Mouse (Mus musculus) urinary bladder, postnatal 36 days (tissue): ENCODE measurements at regions not wholly inside any gene's neighbourhood (a gene's known extent, or its start where the extent isn't known, plus 50 kb on each side); places are given as distances from the start of the nearest gene placed in this dataset.

ENCODE experiments used
- DNase-seq, 2 experiments: peaks; one replicate each; pipeline ENCODE4 v3.0.0; 2022; ENCODE audit warnings: low spot score in 2 of 2, mixed read lengths in 1 of 2

- no peak for DNase-seq
These were observed 59.1 kb upstream of the Cdc42ep3 start for GRCm38 (mm10) chr17:79414006-79414405.

- no peak for DNase-seq
These were observed 63.1 kb upstream of the Cdc42ep3 start for GRCm38 (mm10) chr17:79417953-79418352.

- DNase-seq = no peak
These were observed 66.7 kb upstream of the Cdc42ep3 start for GRCm38 (mm10) chr17:79421618-79422017.

- no peak for DNase-seq
These were observed 84.3 kb upstream of the Cdc42ep3 start for GRCm38 (mm10) chr17:79439182-79439581.

- DNase-seq = peak; percentile 33 to 72
These were observed 87.7 kb upstream of the Cdc42ep3 start for GRCm38 (mm10) chr17:79442507-79443115.

GRCm38 (mm10) chr17:79447170-79447569, 92.3 kb upstream of the Cdc42ep3 start:
- DNase-seq = no peak

GRCm38 (mm10) chr17:79451141-79451860, 96.4 kb upstream of the Cdc42ep3 start:
- no peak for DNase-seq

GRCm38 (mm10) chr17:79453825-79454224, 98.9 kb upstream of the Cdc42ep3 start:
- DNase-seq = no peak

GRCm38 (mm10) chr17:79454526-79454925, 99.6 kb upstream of the Cdc42ep3 start:
- DNase-seq = no peak

GRCm38 (mm10) chr17:79455229-79455628, 100.3 kb upstream of the Cdc42ep3 start:
- no peak for DNase-seq

GRCm38 (mm10) chr17:79457636-79458035, 102.7 kb upstream of the Cdc42ep3 start:
- no peak for DNase-seq

GRCm38 (mm10) chr17:79461681-79462091, 106.8 kb upstream of the Cdc42ep3 start:
- DNase-seq = no peak

- DNase-seq = no peak
These were observed 108.3 kb upstream of the Cdc42ep3 start for GRCm38 (mm10) chr17:79463074-79463694.

- no peak for DNase-seq
These were observed 110.8 kb upstream of the Cdc42ep3 start for GRCm38 (mm10) chr17:79465666-79466065.

- no peak for DNase-seq
These were observed 116.7 kb upstream of the Cdc42ep3 start for GRCm38 (mm10) chr17:79471639-79472038.

GRCm38 (mm10) chr17:79472106-79472995, 117.5 kb upstream of the Cdc42ep3 start:
- peak in 1 of 2 experiments; percentile 17 for DNase-seq

GRCm38 (mm10) chr17:79476671-79477070, 121.8 kb upstream of the Cdc42ep3 start:
- DNase-seq = peak; percentile 54 to 73

- DNase-seq = no peak
These were observed 126.3 kb upstream of the Cdc42ep3 start for GRCm38 (mm10) chr17:79481112-79481738.

GRCm38 (mm10) chr17:79481936-79482335, 127.0 kb upstream of the Cdc42ep3 start:
- DNase-seq = no peak

GRCm38 (mm10) chr17:79485239-79485638, 126.4 kb upstream of the Rmdn2 start:
- no peak for DNase-seq

GRCm38 (mm10) chr17:79489306-79489705, 122.4 kb upstream of the Rmdn2 start:
- no peak for DNase-seq
